Mouse (Mus musculus) hematopoietic stem cell, adult 5-6 weeks (primary cell): ENCODE results near the gene Cdkn2aip. TPM values are rescaled to one million over a fixed set of nuclear protein-coding genes. Genes with fewer than 3 reads are reported as not detected.

Experiments used
- ATAC-seq, 2 experiments: fragments of 125-278 bp in 1 of 2; replicated peaks in 1 of 2; 2 replicates each; pipeline ENCODE4 v1.8.0; 2016 to 2017; ENCODE audit warnings: inconsistent platforms in 2 of 2, mild to moderate bottlenecking in 2 of 2, moderate number of reproducible peaks in 2 of 2, low read depth in 1 of 2, moderate TSS enrichment in 1 of 2; ENCODE audit not compliant: low FRiP score in 2 of 2, poor library complexity in 2 of 2, severe bottlenecking in 2 of 2, insufficient read depth in 1 of 2, low TSS enrichment in 1 of 2
- total RNA-seq: library from RNA; stranded (forward); fragments of 172-1452, 232-1000 nt; gene quantifications from 2 replicates; pipeline ENCODE4 v1.2.3, GENCODE M21; 2017

Cdkn2aip gene
- total RNA-seq, 1 experiment from 2014 or later, result 41.6 TPM

GRCm38 (mm10) chr8:47713171-47713663 lies 515 bp downstream of the Cdkn2aip start:
- peak; percentile 8 to 40 for ATAC-seq

GRCm38 (mm10) chr8:47708106-47708505 lies 5.6 kb downstream of the Cdkn2aip start:
- no peak for ATAC-seq

DNA sequence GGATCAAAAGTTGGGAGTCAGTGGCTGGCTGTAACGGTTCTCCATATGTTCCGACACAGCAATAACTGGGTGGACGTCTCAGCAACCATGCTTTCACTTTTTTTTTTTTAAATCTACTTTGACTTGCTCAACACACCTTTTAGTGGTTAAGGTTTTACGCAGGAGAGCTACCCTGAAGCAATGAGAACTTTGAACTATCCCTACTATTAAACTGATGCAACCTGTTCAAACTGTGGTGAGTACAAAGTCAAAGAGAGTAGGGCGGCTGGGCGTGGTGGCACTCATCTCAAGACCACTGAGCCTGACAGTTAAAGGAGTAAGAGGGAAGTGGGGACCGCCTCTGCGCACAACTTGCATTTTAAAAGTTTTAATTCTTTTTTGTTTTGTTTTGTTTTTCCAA lies 7.0 kb downstream of the Cdkn2aip start:
- no peak; a peak in 1 of 4 replicates for ATAC-seq

DNA sequence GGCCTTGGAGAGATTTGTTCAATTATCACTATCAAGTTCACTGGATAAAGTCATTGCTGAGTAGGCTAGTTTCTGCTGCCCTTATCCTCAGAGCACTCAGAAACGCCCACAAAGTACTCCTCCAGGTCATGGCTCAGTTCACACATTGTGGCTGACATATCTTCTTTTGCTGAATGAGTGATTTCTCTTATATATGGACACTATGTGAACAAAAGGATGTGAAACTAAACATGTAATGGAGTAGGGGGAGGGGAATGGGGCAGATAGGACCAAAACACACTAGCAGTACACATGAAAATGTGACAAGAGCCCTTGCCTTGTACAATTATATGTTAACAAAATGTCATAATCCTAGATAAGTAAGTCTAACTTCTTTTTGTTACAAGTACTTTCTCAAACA lies 11.4 kb downstream of the Cdkn2aip start:
- no peak for ATAC-seq

GRCm38 (mm10) chr8:47697696-47698095 lies 16.0 kb downstream of the Cdkn2aip start:
- no peak for ATAC-seq

GRCm38 (mm10) chr8:47695431-47696105 lies 18.2 kb downstream of the Cdkn2aip start:
- no peak for ATAC-seq

DNA sequence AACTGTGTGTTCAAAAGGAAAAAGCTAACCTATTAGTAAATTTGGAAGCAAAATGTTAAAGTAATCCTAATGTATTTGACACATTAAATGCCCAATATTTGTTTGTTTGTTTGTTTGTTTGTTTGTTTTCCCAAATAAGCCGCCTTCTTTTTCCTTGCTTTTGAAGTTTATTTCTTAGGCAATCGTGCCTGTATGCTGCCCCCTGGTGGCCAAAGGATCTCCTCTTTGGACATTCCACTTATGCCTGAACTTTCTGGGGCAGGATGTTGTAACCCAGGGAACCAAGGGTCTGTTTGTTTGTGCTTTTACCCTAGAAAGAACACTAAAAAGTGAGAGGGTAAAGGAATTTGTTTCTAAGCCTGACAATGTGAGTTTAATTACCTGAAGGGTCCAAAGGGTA lies 20.6 kb downstream of the Cdkn2aip start:
- peak in 1 of 2 experiments; percentile 40; a peak in 2 of 4 replicates for ATAC-seq

GRCm38 (mm10) chr8:47691831-47692230 lies 21.9 kb downstream of the Cdkn2aip start:
- no peak for ATAC-seq

- ATAC-seq, result no peak
These were observed 22.4 kb downstream of the Cdkn2aip start for GRCm38 (mm10) chr8:47691303-47691702.

DNA sequence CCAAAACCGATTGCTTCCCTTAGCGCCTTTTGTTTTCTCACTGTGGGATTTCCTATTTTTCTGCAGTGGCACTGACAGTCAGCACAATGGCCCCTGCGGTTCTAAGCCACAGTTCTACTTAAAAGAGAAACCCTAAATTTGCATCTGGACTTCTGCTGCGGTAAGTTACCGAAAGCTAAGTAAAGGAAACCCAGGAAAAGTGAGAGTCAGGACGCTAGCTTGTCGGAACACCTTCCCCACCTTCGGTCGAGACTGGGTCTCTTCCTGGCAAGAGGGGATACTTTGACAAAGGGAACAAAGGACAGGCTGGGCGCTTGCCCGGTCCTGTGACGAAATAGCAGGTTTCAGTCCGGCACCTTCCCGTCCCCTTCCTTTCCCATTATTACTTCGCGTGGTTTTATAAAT lies 23.1 kb downstream of the Cdkn2aip start:
- peak; percentile 60 to 68 for ATAC-seq

- peak; percentile 29 to 40; a peak in 1 of 4 replicates for ATAC-seq
These were observed 23.9 kb downstream of the Cdkn2aip start for GRCm38 (mm10) chr8:47689704-47690326.

DNA sequence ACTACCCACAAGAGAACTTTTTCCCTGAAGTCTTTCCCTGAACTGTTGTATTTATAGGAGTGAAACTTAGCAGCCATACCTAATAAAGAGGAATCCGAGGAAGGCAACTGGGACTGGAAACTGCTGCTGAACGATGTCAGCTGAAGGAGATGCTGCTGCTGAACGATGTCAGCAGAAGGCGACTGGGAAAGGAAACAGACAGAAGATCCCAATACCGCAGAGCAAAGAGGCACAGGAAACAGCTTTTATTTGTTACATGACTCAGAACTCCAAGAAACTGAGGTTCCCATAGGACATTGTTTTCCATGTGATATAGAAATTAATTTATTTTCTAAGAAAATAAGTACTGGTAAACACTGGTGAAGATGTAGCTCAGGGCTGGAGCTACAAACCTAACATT lies 29.3 kb downstream of the Cdkn2aip start:
- ATAC-seq, result peak in 1 of 2 experiments; percentile 20; a peak in 1 of 4 replicates

- ATAC-seq, result no peak
These were observed 29.7 kb downstream of the Cdkn2aip start for GRCm38 (mm10) chr8:47683994-47684393.

DNA sequence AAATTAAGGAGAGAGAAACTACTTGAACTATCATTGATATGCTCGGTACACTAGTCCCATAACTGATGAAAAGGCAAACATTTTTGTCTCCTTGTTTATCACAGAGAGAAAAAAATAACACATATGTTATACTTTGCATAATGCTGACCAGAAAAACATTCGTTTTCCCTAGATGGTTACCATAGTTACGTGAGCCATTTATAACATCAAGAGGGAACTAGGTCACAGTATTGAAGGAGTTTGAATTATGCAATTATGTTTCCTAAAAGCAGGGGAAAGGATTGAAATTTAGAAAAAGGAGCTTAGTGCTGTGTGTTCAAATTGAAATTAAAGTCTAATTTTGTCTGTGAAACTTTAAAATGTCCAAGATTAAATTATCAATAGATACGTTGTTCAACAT lies 33.4 kb downstream of the Cdkn2aip start:
- ATAC-seq, result 0 out of 4 replicates have a peak, but pooled peaks of 1 of the 2 experiments have one; percentile 20

DNA sequence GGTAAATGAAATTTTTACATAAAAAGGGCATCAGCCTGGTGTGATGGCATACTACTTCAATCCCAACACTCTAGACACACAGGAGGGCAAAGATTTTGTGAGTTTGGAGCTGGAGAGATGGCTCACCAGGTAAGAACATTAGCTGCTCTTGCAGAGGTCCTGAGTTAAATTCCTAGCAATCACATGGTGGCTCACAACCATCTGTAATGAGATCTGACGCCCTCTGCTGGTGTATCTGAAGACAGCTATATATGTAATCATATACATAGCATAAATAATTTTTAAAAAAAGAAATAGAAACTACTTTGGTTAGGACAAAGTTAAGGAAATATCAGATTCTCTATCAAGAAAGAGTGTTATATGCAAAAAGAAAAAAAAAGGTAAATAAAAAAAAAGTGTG lies 34.1 kb downstream of the Cdkn2aip start:
- no peak for ATAC-seq

- ATAC-seq, result no peak
These were observed 37.1 kb downstream of the Cdkn2aip start for GRCm38 (mm10) chr8:47676631-47677030.

- no peak for ATAC-seq
These were observed 37.5 kb downstream of the Cdkn2aip start for GRCm38 (mm10) chr8:47676224-47676623.

DNA sequence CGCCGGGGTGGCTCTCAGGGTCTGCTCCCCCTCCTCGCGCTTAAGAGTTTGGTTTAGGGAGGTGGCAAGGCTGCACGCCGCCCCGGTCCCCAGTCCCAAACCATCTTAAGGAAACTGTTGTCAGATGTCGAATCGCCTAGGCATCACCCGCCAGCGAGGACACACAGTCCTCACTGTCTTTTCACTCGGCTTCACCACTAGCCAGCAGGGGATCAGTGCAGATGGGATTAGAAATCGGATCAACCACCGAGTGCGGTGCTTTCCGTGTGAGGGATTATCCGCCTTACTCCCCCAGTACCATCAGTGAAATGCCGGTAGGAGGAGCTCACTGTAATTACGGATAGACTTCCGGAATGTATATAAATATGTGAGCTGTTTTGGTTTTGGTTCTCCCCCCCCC lies 37.9 kb downstream of the Cdkn2aip start:
- ATAC-seq, result 0 out of 4 replicates have a peak, but pooled peaks of 1 of the 2 experiments have one; percentile 3
